Mouse (Mus musculus) cerebellum, adult 8-10 months (tissue): ENCODE data around the gene Dgke.
"Not testable (repeated sequence)": the region's sequence is repeated elsewhere in the genome, so short reads cannot be mapped to it uniquely, and the experiment has no call there.

Experiments used
- DNase-seq: peaks from one replicate; pipeline ENCODE4 v3.0.0; 2022

The Dgke gene

GRCm38 (mm10) chr11:89073541-89073940, 6.9 kb upstream of the Dgke start, which contains the start of gene Gm525:
Gene Gm525, plus strand, starts transcription at chr11:89073841.
- no peak for DNase-seq

DNA sequence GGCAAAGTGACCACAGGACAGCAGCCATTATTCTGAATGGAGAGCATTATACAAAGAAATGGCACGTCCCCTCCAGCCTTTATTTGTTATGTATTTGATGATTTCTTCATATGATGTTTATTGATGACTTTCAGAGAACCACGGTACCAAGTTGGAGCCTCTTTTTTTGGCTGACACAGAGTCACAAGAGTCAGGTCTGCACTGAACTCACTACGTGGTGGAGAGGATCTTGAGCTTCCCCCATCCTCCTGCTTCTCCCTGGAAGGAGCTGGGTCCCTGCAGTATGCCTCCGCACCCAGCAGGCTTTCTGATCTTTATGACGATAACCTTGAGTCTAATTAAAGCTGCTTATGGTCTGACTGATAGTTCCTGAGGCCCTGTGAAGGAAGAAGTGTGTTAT, 4.9 kb upstream of the Dgke start:
- no peak for DNase-seq

- DNase-seq, result peak; percentile 64
Measured at GRCm38 (mm10) chr11:89069303-89069702, 2.7 kb upstream of the Dgke start.

DNA sequence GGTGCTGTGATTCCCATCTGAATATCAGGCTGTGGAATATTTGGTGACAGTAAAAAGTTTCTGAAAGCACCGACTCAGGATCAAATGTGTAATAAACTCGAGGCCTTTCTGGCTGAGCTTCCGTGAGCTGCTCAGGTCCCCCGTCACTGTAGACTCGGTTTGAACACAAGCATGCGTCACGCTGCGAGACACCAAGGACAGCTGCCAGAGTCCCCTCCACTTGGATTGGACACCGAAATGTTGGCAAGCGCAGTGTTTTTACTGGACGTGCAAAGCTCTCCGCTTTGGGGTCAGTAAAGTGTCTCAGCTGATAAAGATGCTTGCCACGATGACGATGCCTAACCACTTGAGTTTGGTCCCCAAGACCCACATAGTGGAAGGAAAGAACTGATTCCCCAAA, 2.0 kb upstream of the Dgke start:
- no peak for DNase-seq

- DNase-seq, result no peak
Measured at GRCm38 (mm10) chr11:89067871-89068490, 1.3 kb upstream of the Dgke start.

DNA sequence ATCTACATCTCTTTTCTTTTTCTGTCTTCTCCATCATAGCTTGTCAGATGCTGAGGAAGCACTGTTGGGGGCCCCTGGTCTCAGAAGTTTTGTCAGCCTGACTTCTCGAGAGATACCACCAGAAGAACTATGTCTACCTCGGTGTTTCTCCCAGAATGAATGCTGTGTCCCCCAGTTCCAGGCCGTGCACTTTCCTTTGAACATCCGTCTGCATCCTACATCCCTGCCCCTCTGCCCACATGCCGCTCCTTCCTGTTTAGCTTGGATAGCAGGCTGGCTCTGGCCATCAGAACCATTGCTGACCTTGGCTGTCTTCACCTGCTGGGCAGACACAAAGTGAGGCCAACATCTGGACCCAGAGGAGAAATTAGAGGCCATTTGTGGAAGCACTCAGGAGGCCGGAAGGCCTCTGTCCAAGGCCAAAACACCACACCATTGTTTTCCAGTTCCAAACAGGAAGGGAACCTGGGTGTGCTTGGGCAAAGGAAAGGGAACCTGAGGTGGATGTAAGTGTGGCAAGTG, 712 bp upstream of the Dgke start:
- DNase-seq, result no peak

- no peak for DNase-seq
Measured at GRCm38 (mm10) chr11:89066126-89066525, 524 bp downstream of the Dgke start.

GRCm38 (mm10) chr11:89065297-89065696, 1.4 kb downstream of the Dgke start:
- no peak for DNase-seq

DNA sequence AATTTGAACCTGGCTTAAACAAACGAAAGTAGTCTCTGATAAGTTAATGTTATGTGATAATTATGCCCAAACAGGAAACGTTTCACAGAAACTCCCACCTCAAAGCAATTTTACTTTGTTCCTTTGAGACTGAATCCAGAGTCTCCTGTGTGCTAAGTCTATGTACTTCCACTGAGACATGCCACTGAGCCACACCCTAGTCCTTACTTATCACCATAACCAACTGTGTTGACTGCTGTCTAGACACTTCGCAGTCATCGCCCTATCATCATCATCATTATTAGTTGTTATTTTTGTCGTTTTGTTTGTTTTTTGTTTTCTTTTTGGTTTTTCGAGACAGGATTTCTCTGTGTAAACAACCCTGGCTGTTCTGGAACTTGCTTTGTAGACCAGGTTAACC, 2.3 kb downstream of the Dgke start:
- no peak for DNase-seq

GRCm38 (mm10) chr11:89061362-89061761, 5.3 kb downstream of the Dgke start:
- no peak for DNase-seq

- peak; percentile 96 for DNase-seq
Measured at GRCm38 (mm10) chr11:89060423-89061089, 6.1 kb downstream of the Dgke start.

GRCm38 (mm10) chr11:89059919-89060422, 6.7 kb downstream of the Dgke start:
- no peak for DNase-seq

DNA sequence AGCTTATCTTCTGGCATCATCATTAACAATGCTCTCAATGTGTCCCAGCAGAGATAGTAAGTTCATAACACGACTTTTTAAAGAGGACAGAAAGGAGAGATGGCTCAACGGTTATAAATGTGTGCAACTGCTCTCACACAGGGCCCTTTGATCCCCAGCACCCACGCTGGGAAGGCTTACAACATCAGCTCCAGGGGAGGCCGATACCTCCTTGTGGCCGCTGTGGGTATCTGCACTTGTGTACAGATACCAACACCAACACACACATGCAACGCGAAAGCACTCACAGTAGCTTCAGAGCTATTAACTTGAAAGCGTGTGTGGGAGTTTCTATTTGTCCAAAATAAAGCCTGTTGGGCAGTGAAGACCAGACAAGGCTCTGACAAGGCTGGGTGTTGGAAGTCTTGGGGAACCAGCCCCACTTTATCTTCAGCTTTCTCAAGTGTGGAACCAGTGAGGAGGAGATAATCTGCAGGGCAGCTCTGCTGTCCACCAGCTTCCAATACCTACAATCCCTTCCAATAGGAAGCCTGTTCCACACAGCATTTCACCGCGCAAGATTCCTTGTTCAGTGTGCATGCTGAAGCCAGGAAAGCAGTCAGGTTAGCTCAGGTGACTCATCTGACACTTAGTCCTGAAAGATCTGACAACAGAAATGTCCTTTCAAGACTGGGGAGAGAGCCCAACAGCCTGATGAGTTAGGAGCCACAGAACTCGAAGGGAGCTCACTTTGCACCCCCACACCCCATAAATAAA, 8.0 kb downstream of the Dgke start:
- DNase-seq, result no peak

DNA sequence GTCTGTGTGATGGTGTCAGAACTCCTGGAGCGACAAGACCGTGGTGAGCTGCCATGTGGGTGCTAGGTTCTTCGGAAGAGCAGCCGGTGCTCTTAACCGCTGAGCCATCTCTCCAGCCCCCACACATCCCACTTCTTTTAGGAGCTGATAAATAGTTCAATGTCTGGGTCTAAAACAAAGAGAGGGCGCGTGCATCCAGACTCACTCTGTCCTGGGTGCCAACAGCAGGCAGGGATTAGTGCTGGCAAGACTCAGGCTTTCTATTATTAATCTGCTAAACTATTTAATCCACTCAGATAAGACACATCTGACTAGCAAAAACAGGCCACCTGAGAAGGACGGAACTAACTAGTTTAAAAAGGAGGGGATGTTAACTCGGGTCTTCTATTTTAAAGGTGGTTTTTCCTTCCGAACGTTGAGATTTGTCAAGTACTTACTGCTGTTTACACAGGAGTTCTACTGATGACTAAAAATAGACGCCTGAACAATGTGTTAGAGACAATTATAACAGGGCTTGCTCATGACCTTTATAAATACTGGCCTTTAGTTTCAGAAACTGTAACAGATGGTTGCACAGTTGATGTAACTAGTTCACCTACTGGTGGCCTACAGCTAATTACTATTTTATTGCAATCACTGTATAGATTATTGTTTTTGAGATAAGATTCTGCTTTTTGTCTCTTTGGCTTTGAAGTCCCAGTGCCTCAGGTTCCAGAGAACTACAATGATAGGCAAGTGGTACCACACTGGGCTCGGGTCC, 10.5 kb downstream of the Dgke start:
- peak; percentile 23 for DNase-seq

DNA sequence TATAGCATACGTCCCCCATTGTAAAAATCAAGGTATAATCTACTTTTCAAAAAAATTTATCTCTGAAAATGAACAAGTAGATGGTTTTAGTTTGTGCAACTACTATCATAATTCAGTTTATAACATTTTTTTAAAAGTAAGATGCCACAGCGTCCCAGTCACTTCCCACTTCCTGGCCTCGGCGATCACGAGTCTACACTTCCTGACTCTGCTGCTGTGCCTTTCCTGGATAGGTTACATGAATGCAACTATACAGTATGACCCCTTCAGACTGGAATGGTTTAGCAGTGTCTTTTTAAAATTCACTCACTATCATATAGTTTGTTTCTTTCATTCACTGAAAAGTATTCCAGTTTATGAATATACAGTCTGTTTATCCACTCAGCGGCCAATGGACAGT, 14.9 kb downstream of the Dgke start:
- DNase-seq, result no peak

- no peak for DNase-seq
Measured at GRCm38 (mm10) chr11:89046021-89046420, 20.6 kb downstream of the Dgke start.

GRCm38 (mm10) chr11:89045501-89045900, 21.1 kb downstream of the Dgke start:
- not testable (repeated sequence) for DNase-seq

GRCm38 (mm10) chr11:89043046-89043445, 23.6 kb downstream of the Dgke start:
- DNase-seq, result no peak

DNA sequence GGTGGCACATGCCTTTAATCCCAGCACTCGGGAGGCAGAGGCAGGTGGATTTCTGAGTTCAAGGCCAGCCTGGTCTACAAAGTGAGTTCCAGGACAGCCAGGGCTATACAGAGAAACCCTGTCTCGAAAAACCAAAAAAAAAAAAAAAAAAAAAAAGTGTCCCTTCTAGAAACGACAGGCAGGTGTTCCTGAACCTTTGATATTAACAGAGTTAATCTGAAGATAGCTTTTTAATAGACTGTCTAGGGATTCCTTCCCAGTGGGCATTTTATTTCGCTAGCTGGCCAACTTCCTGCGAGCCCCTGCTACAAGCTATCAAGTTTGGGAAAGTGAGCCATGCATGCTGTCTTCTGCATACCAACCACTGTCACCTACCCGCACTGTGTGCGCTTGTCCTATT, 25.6 kb downstream of the Dgke start:
- not testable (repeated sequence) for DNase-seq

DNA sequence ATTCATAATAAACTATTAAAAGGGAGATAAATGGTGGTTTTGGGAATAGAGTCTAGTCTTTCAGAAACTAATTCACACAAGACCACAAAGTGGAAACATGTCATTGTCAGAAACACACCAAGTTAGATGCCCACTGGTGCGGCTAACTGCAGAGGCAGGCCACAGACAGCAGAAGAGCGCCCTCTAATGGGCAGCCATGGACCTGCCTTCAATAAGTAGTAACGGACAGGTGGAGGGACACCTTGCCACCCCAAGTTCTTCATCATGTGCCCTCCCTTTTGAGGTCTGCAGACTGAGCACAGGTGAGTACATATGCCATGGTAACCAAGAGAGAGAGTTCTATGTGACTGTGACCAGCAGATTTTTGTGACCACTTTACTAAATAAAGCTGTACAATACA, 27.3 kb downstream of the Dgke start:
- peak; percentile 25 for DNase-seq

DNA sequence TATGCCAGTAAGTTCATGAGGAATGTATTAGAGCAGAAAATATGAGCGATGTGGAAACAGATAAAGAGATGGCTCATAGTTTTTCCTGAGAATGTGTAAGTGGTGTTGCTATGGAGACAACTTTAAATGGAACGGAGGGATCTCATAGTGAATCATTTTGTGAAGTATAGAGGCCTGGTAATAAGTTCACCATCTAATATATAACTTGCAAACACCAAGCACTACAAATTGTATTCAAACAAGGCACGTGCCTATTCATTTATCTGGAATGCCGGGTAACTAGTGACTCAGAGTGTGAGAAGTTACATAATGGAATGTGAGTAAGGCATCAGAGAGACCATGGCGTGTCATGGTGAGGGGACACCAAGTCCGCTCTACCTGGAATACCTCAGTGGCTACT, 28.2 kb downstream of the Dgke start:
- DNase-seq, result no peak

DNA sequence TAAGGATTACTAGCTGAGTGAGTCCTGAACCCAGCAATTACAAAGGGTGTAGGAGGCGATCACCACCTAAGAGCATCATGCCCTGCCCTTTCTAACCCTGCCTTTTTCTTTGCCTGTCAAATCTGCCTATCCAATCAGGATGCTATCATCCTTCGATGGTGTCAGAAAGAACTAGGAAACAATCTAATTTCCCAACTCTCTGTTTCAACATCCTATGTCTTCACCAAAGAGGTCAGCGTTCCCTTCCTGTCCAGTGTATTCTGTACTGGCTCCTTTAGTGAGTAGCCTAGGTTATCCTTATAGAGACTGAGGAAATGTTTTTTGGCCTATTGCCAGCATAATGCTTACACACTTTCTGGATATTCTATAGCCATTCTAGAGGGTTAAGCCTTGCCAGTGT, 31.1 kb downstream of the Dgke start:
- no peak for DNase-seq

DNA sequence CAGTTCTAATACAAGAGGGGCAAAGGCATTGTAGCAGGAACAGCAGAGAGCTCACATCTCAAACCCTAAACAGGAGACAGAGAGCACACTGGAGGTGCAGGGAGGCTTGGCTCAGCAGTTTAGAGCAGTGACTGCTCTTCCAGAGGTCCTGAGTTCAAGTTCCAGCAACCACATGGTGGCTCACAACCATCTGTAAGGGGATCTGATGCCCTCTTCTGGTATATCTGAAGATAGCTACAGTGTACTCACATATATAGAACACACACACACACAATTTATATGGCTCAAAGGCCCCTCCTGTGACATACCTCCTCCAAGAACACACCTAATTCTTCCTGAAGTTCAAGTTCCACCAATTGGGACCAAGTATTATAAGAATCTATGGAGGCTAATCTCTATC, 32.1 kb downstream of the Dgke start:
- DNase-seq, result no peak
